Mouse (Mus musculus) neural tube, embryonic 14.5 days (tissue): Measurements from ENCODE around the gene Lig1. TPM values are rescaled to one million over a fixed set of nuclear protein-coding genes. Genes with fewer than 3 reads are reported as not detected.

Source experiments
- ATAC-seq: fragments of 200-750 bp; cut with Nextera tagmentation; 2 replicates; pipeline ENCODE4 v1.8.0; 2017; ENCODE audit warnings: low read depth, mild to moderate bottlenecking, moderate TSS enrichment, moderate library complexity
- H3K27ac ChIP-seq: fragments of 300-500 bp; sonication (generic); 2 replicates; pipeline ENCODE4 v1.5.1; 2014; ENCODE audit warnings: low read depth, mild to moderate bottlenecking, control low read depth, low read length, moderate library complexity, mixed read lengths
- H3K27me3 ChIP-seq: fragments of 300-500 bp; sonication (generic); 2 replicates; pipeline ENCODE4 v1.6.1; 2014; ENCODE audit warnings: low read length; ENCODE audit not compliant: control insufficient read depth, insufficient read depth
- H3K36me3 ChIP-seq: fragments of 300-500 bp; sonication (generic); 2 replicates; pipeline ENCODE4 v1.6.1; 2014; ENCODE audit warnings: low read length, mixed read lengths; ENCODE audit not compliant: control insufficient read depth, insufficient read depth
- H3K4me1 ChIP-seq: fragments of 300-500 bp; sonication (generic); 2 replicates; pipeline ENCODE4 v1.6.1; 2014; ENCODE audit warnings: low read length; ENCODE audit not compliant: control insufficient read depth, insufficient read depth
- H3K4me2 ChIP-seq: fragments of 300-500 bp; sonication (generic); 2 replicates; pipeline ENCODE4 v1.6.1; 2014; ENCODE audit warnings: mild to moderate bottlenecking, low read depth, low read length, control low read depth
- H3K4me3 ChIP-seq: fragments of 300-500 bp; sonication (generic); 2 replicates; pipeline ENCODE4 v1.5.1; 2014; ENCODE audit warnings: low read depth, low read length, control low read depth, mixed read lengths
- H3K9ac ChIP-seq: fragments of 300-500 bp; sonication (generic); replicated peaks from 2 replicates; pipeline ENCODE4 v1.6.1; 2014; ENCODE audit warnings: low read depth, mild to moderate bottlenecking, control low read depth, low read length, mixed read lengths
- H3K9me3 ChIP-seq: fragments of 300-500 bp; sonication (generic); 2 replicates; pipeline ENCODE4 v1.6.1; 2016; ENCODE audit warnings: low read length; ENCODE audit not compliant: control insufficient read depth
- WGBS: fragments of 180-500 bp; shearing (Covaris S2); extraction: QIAGEN DNeasy Blood & Tissue Kit; methylation state at CpG from one replicate; pipeline ENCODE4 v1.1.7; 2014; 5-methylcytosine and 5-hydroxymethylcytosine counted together
- polyA plus RNA-seq: library from polyadenylated mRNA; unstranded; fragments of >200 nt; fragmentation: Nextera tagmentation; extraction: Ambion mirVana; gene quantifications from 2 replicates; pipeline ENCODE4 v1.2.1, GENCODE M21; 2014

Lig1 gene
- polyA plus RNA-seq, 1 experiment from 2014 or later, result 29.1 TPM

GRCm38 (mm10) chr7:13324316-13324715 lies 47.2 kb downstream of the Lig1 start, which contains the start of gene Pla2g4c:
TSS of gene Pla2g4c (plus strand) at chr7:13324655.
- H3K4me2 ChIP-seq, result no peak within 1 kb of the TSS
- H3K4me3 ChIP-seq, result no peak within 1 kb of the TSS
- 93% methylated on average over 2 of the region's 2 CpGs for WGBS
- no peak within 1 kb of the TSS for H3K27ac ChIP-seq
- no peak for ATAC-seq
- no peaks in the 10 kb centered on the region for H3K27me3 ChIP-seq
- H3K36me3 ChIP-seq, result no peaks in the 10 kb centered on the region
- no peaks in the 10 kb centered on the region for H3K9me3 ChIP-seq
- H3K9ac ChIP-seq, result no peak within 1 kb of the TSS
- H3K4me1 ChIP-seq, result no peaks in the 10 kb centered on the region

- Histone ChIP-seq H3K4me2 (no peak overlapping the region), H3K4me1 (no peaks in the 10 kb centered on the region), H3K36me3 (no peaks in the 10 kb centered on the region), H3K27me3 (no peaks in the 10 kb centered on the region), H3K9me3 (no peaks in the 10 kb centered on the region), H3K27ac (no peak overlapping the region), H3K4me3 (no peak overlapping the region), H3K9ac (no peak overlapping the region)
- WGBS, result 100% methylated on average over 2 of the region's 2 CpGs
- no peak for ATAC-seq
These were observed 53.5 kb downstream of the Lig1 start for GRCm38 (mm10) chr7:13330575-13330974.

GRCm38 (mm10) chr7:13355943-13356342 lies 78.9 kb downstream of the Lig1 start:
- Histone ChIP-seq H3K36me3 (0 out of 2 replicates have a peak, but pooled peaks cover 3% of the 10 kb centered on the region), H3K4me2 (no peak overlapping the region), H3K4me3 (no peak overlapping the region), H3K9ac (no peak overlapping the region), H3K9me3 (no peaks in the 10 kb centered on the region; the same call in 1 of the 2 replicates), H3K4me1 (no peaks in the 10 kb centered on the region), H3K27me3 (no peaks in the 10 kb centered on the region), H3K27ac (no peak overlapping the region)
- no peak for ATAC-seq

Other genes starting within 250 kb of the Lig1 start
- 196 and 199 TPM in 2 replicates for gene Chmp2a, start 242.5 kb upstream of the Lig1 start, polyA plus RNA-seq
- gene Ube2m, start 239.0 kb upstream of the Lig1 start, polyA plus RNA-seq, result 142 and 146 TPM in 2 replicates
- gene Mzf1, start 222.5 kb upstream of the Lig1 start, polyA plus RNA-seq, result 8.4 and 9.0 TPM in 2 replicates
- 0.06 and 0.17 TPM in 2 replicates for gene Vmn1r85, start 182.1 kb upstream of the Lig1 start, polyA plus RNA-seq
- gene Vmn1r86, start 157.4 kb upstream of the Lig1 start, polyA plus RNA-seq, result not detected in 2 replicates
- not detected in 2 replicates for gene Vmn1r87, start 137.1 kb upstream of the Lig1 start, polyA plus RNA-seq
- gene Vmn1r88, start 117.7 kb upstream of the Lig1 start, polyA plus RNA-seq, result not detected in 2 replicates
- gene Vmn1r89, start 64.3 kb upstream of the Lig1 start, polyA plus RNA-seq, result not detected in 2 replicates
- 4.9 and 5.8 TPM in 2 replicates for gene Zswim9, start 1.4 kb downstream of the Lig1 start, polyA plus RNA-seq
- 0.62 and 1.1 TPM in 2 replicates for gene Pla2g4c, start 47.4 kb downstream of the Lig1 start, polyA plus RNA-seq
- gene Cabp5, start 120.8 kb downstream of the Lig1 start, polyA plus RNA-seq, result not detected in 2 replicates
- not detected in 2 replicates for gene Bsph1, start 173.6 kb downstream of the Lig1 start, polyA plus RNA-seq